ENCODE assay signal across 8 mouse cellular contexts in genomic region chr11:109472821-109473170, GRCm38 (mm10). TPM values are rescaled to one million over a fixed set of nuclear protein-coding genes. Genes with fewer than 3 reads are reported as not detected.
DNase-seq lines count a peak whose midpoint lies in the region; ATAC-seq and TF ChIP-seq lines count a peak whose summit lies in the region.

No protein-coding gene starts in this region.

- H3K4me1 ChIP-seq in lung, embryonic 16.5 days (replicated peaks; ENCODE audit: control insufficient read depth, insufficient read depth, low read length): peaks cover 16% of the 10 kb centered on the region; the same call in 1 of the 2 replicates
- H3K4me1 ChIP-seq in embryonic facial prominence, embryonic 14.5 days (ENCODE audit: control insufficient read depth, insufficient read depth, low read length): no peaks in the 10 kb centered on the region
- peaks cover under 1% of the 10 kb centered on the region; the same call in 1 of the 2 replicates for H3K4me1 ChIP-seq in intestine, postnatal 0 days (replicated peaks; ENCODE audit: control insufficient read depth, insufficient read depth, low read length)
- peaks cover 2% of the 10 kb centered on the region; the same call in 1 of the 2 replicates for H3K4me1 ChIP-seq in olfactory bulb, adult 2 months (ENCODE audit: control insufficient read depth, insufficient read depth, low read length)

- TF ChIP-seq POLR2A in olfactory bulb, adult 2 months (IDR thresholded peaks at IDR 0.05; ENCODE audit: insufficient read depth, low read depth, low read length): no peak

- H3K36me3 ChIP-seq in lung, embryonic 16.5 days (ENCODE audit: control insufficient read depth, insufficient read depth, low read length): no peaks in the 10 kb centered on the region
- H3K36me3 ChIP-seq in embryonic facial prominence, embryonic 14.5 days (ENCODE audit: control insufficient read depth, insufficient read depth, low read length): no peaks in the 10 kb centered on the region
- no peaks in the 10 kb centered on the region for H3K36me3 ChIP-seq in intestine, postnatal 0 days (ENCODE audit: control insufficient read depth, insufficient read depth)

- H3K9me3 ChIP-seq in lung, embryonic 16.5 days (ENCODE audit: control insufficient read depth, low read length): no peaks in the 10 kb centered on the region
- H3K9me3 ChIP-seq in embryonic facial prominence, embryonic 14.5 days (ENCODE audit: control insufficient read depth, low read length): no peaks in the 10 kb centered on the region
- no peaks in the 10 kb centered on the region for H3K9me3 ChIP-seq in intestine, postnatal 0 days (ENCODE audit: control insufficient read depth)

- no peak for DNase-seq in lung, postnatal 14 days
- no peak for DNase-seq in embryonic facial prominence, embryonic 14.5 days (ENCODE audit: low spot score)
- no peak for DNase-seq in right cerebral cortex, postnatal 36 days (ENCODE audit: low spot score in 2 of 2)
- no peak for DNase-seq in thymus, adult 18-20 months
- no peak for DNase-seq in layer of hippocampus, adult 11-12 months (ENCODE audit: low spot score)

- peak overlapping the region; percentile 83 for H3K4me3 ChIP-seq in lung, embryonic 16.5 days (ENCODE audit: low read length)
- peak overlapping the region; percentile 71 for H3K4me3 ChIP-seq in embryonic facial prominence, embryonic 14.5 days (ENCODE audit: low read depth, low read length)
- H3K4me3 ChIP-seq in intestine, postnatal 0 days (ENCODE audit: low read depth, low read length): peak overlapping the region; percentile 74
- H3K4me3 ChIP-seq in olfactory bulb, adult 2 months (ENCODE audit: insufficient read depth, low read depth, low read length): peak overlapping the region; percentile 73

- H3K27me3 ChIP-seq in lung, embryonic 16.5 days (ENCODE audit: control insufficient read depth, insufficient read depth, low read depth, low read length): peaks cover 4% of the 10 kb centered on the region; the same call in 1 of the 2 replicates
- H3K27me3 ChIP-seq in embryonic facial prominence, embryonic 14.5 days (replicated peaks; ENCODE audit: control insufficient read depth, insufficient read depth, low read length): peaks cover 14% of the 10 kb centered on the region
- H3K27me3 ChIP-seq in intestine, postnatal 0 days (replicated peaks; ENCODE audit: control insufficient read depth, insufficient read depth, low read length): no peaks in the 10 kb centered on the region

- H3K27ac ChIP-seq in lung, embryonic 16.5 days (ENCODE audit: low read length): peak overlapping the region; percentile 76
- peak overlapping the region; percentile 83; the same call in 1 of the 2 replicates for H3K27ac ChIP-seq in embryonic facial prominence, embryonic 14.5 days (replicated peaks; ENCODE audit: low read depth, low read length)
- H3K27ac ChIP-seq in intestine, postnatal 0 days (ENCODE audit: low read depth, low read length): peak overlapping the region; percentile 98
- no peak overlapping the region for H3K27ac ChIP-seq in olfactory bulb, adult 2 months (ENCODE audit: insufficient read depth, low read depth, low read length)

- no peak for TF ChIP-seq CTCF in intestine, postnatal 0 days (IDR thresholded peaks at IDR 0.05; ENCODE audit: low read depth)
- no peak for TF ChIP-seq CTCF in olfactory bulb, adult 2 months (IDR thresholded peaks at IDR 0.05; ENCODE audit: insufficient read depth, low read depth, low read length)

- peak; percentile 48 for ATAC-seq in lung, embryonic 16.5 days (ENCODE audit: low read depth)
- ATAC-seq in embryonic facial prominence, embryonic 14.5 days (ENCODE audit: low read depth): peak; percentile 42
- no peak for ATAC-seq in intestine, postnatal 0 days

- H3K9ac ChIP-seq in lung, embryonic 16.5 days (ENCODE audit: low read length): peak overlapping the region; percentile 82
- peak overlapping the region; percentile 87 for H3K9ac ChIP-seq in embryonic facial prominence, embryonic 14.5 days (ENCODE audit: low read depth, low read length)
- peak overlapping the region; percentile 97 for H3K9ac ChIP-seq in intestine, postnatal 0 days (ENCODE audit: low read depth, low read length)

- peak overlapping the region; percentile 99 for H3K4me2 ChIP-seq in lung, embryonic 16.5 days (ENCODE audit: low read depth, low read length)
- H3K4me2 ChIP-seq in embryonic facial prominence, embryonic 14.5 days (ENCODE audit: low read depth, low read length): peak overlapping the region; percentile 94
- peak overlapping the region; percentile 96 for H3K4me2 ChIP-seq in intestine, postnatal 0 days (replicated peaks; ENCODE audit: low read depth)

- 0% methylated on average over 12 of the region's 13 CpGs for WGBS in lung, embryonic 16.5 days
- 1% methylated on average over 11 of the region's 13 CpGs for WGBS in embryonic facial prominence, embryonic 14.5 days
- 0% methylated on average over 12 of the region's 13 CpGs for WGBS in intestine, postnatal 0 days
- 0% methylated on average over 10 of the region's 13 CpGs for WGBS in olfactory bulb, adult 2 months

RNA-seq across cellular contexts. Expression of gene Arsg, which starts 0.4 kb away (rescaled TPM):
- polyA plus RNA-seq in lung, embryonic 16.5 days (2015; fragmentation: Nextera tagmentation; extraction: Ambion mirVana): 4.0 and 4.7 TPM in 2 replicates
- 4.3 and 4.7 TPM in 2 replicates for polyA plus RNA-seq in embryonic facial prominence, embryonic 14.5 days (2014; fragmentation: Nextera tagmentation; extraction: Ambion mirVana)
- polyA plus RNA-seq in intestine, postnatal 0 days (2015; fragmentation: Nextera tagmentation; extraction: Ambion mirVana): 50.9 and 54.4 TPM in 2 replicates
- polyA plus RNA-seq in olfactory bulb, adult 2 months (2012; ENCODE audit: insufficient read depth, insufficient read length, low replicate concordance, missing spikeins): not detected in 2 replicates

RNA-seq across cellular contexts. Expression of gene Slc16a6, which starts 0.6 kb away (rescaled TPM):
- polyA plus RNA-seq in lung, embryonic 16.5 days (2015; fragmentation: Nextera tagmentation; extraction: Ambion mirVana): 3.8 and 4.0 TPM in 2 replicates
- polyA plus RNA-seq in embryonic facial prominence, embryonic 14.5 days (2014; fragmentation: Nextera tagmentation; extraction: Ambion mirVana): 5.6 and 7.9 TPM in 2 replicates
- 129 and 143 TPM in 2 replicates for polyA plus RNA-seq in intestine, postnatal 0 days (2015; fragmentation: Nextera tagmentation; extraction: Ambion mirVana)
- not detected in 2 replicates for polyA plus RNA-seq in olfactory bulb, adult 2 months (2012; ENCODE audit: insufficient read depth, insufficient read length, low replicate concordance, missing spikeins)

RNA-seq across cellular contexts. Expression of gene Amz2, which starts 47.0 kb away (rescaled TPM):
- 40.4 and 44.0 TPM in 2 replicates for polyA plus RNA-seq in lung, embryonic 16.5 days (2015; fragmentation: Nextera tagmentation; extraction: Ambion mirVana)
- polyA plus RNA-seq in embryonic facial prominence, embryonic 14.5 days (2014; fragmentation: Nextera tagmentation; extraction: Ambion mirVana): 39.3 and 40.9 TPM in 2 replicates
- 22.7 and 23.8 TPM in 2 replicates for polyA plus RNA-seq in intestine, postnatal 0 days (2015; fragmentation: Nextera tagmentation; extraction: Ambion mirVana)
- polyA plus RNA-seq in olfactory bulb, adult 2 months (2012; ENCODE audit: insufficient read depth, insufficient read length, low replicate concordance, missing spikeins): not detected in 2 replicates

RNA-seq across cellular contexts. Expression of gene 9930022D16Rik, which starts 59.1 kb away (rescaled TPM):
- polyA plus RNA-seq in lung, embryonic 16.5 days (2015; fragmentation: Nextera tagmentation; extraction: Ambion mirVana): not detected in 2 replicates
- polyA plus RNA-seq in embryonic facial prominence, embryonic 14.5 days (2014; fragmentation: Nextera tagmentation; extraction: Ambion mirVana): 0.08 TPM in 1 of 2 replicates, not detected in the other
- polyA plus RNA-seq in intestine, postnatal 0 days (2015; fragmentation: Nextera tagmentation; extraction: Ambion mirVana): 0.08 TPM in 1 of 2 replicates, not detected in the other
- not detected in 2 replicates for polyA plus RNA-seq in olfactory bulb, adult 2 months (2012; ENCODE audit: insufficient read depth, insufficient read length, low replicate concordance, missing spikeins)

Comparison
In these comparisons a context has a peak if more than half of its experiments do, and no peak if none do; other contexts are left out.
1. RNA of gene Slc16a6, which starts 0.6 kb away (polyA plus RNA-seq): 129 to 143 TPM in intestine, postnatal 0 days; 5.6 to 7.9 TPM in embryonic facial prominence, embryonic 14.5 days, 3.8 to 4.0 TPM in lung, embryonic 16.5 days and not detected in olfactory bulb, adult 2 months; every median in the first group is over 10 times any median in the second.
2. Peak in every context shown above with its lines, with median percentiles within 50 percentile points of each other: H3K4me2 ChIP-seq, H3K4me3 ChIP-seq and H3K9ac ChIP-seq.